Mouse (Mus musculus) heart, postnatal 0 days (tissue): ENCODE measurements around the gene Ddx4. TPM values are rescaled to one million over a fixed set of nuclear protein-coding genes. Genes with fewer than 3 reads are reported as not detected.

Experiments
- ATAC-seq: fragments of 200-750 bp; cut with Nextera tagmentation; 2 replicates; pipeline ENCODE4 v1.8.0; 2017; ENCODE audit warnings: low read depth, moderate number of reproducible peaks, moderate library complexity; ENCODE audit not compliant: insufficient read depth
- DNase-seq: peaks from one replicate; pipeline ENCODE4 v3.0.0-alpha.2; 2016; ENCODE audit warnings: low spot score
- H3K27ac ChIP-seq: fragments of 300-500 bp; sonication (generic); 2 replicates; pipeline ENCODE4 v1.5.1; 2014; ENCODE audit warnings: low read depth, mild to moderate bottlenecking
- H3K27me3 ChIP-seq: fragments of 300-500 bp; sonication (generic); 2 replicates; pipeline ENCODE4 v1.6.1; 2014; ENCODE audit warnings: low read length, mixed read lengths; ENCODE audit not compliant: control insufficient read depth, insufficient read depth
- H3K36me3 ChIP-seq: fragments of 300-500 bp; sonication (generic); replicated peaks from 2 replicates; pipeline ENCODE4 v1.6.1; 2014; ENCODE audit warnings: low read length, mixed read lengths; ENCODE audit not compliant: control insufficient read depth, insufficient read depth
- H3K4me1 ChIP-seq: fragments of 300-500 bp; sonication (generic); 2 replicates; pipeline ENCODE4 v1.6.1; 2014; ENCODE audit warnings: antibody characterized with exemption; ENCODE audit not compliant: control insufficient read depth, insufficient read depth
- H3K4me2 ChIP-seq: fragments of 300-500 bp; sonication (generic); 2 replicates; pipeline ENCODE4 v1.6.1; 2014; ENCODE audit warnings: low read depth, mild to moderate bottlenecking, low read length, moderate library complexity
- H3K4me3 ChIP-seq: fragments of 300-500 bp; sonication (generic); 2 replicates; pipeline ENCODE4 v1.5.1; 2014; ENCODE audit warnings: low read depth, low read length
- H3K9ac ChIP-seq: fragments of 300-500 bp; sonication (generic); replicated peaks from 2 replicates; pipeline ENCODE4 v1.6.1; 2014; ENCODE audit warnings: low read depth, low read length, mixed read lengths
- H3K9me3 ChIP-seq: fragments of 300-500 bp; sonication (generic); replicated peaks from 2 replicates; pipeline ENCODE4 v1.6.1; 2016; ENCODE audit warnings: low read length; ENCODE audit not compliant: control insufficient read depth
- CTCF ChIP-seq: IDR thresholded peaks from 2 replicates; pipeline ENCODE4 v1.5.1; 2016; ENCODE audit warnings: antibody characterized with exemption, control low read depth, low read depth
- EP300 ChIP-seq: IDR thresholded peaks from 2 replicates; pipeline ENCODE4 v1.6.1; 2016; ENCODE audit warnings: antibody characterized with exemption, low read depth
- WGBS: fragments of 180-500 bp; shearing (Covaris S2); extraction: QIAGEN DNeasy Blood & Tissue Kit; methylation state at CpG from one replicate; pipeline ENCODE4 v1.1.7; 2014; 5-methylcytosine and 5-hydroxymethylcytosine counted together
- polyA plus RNA-seq: library from polyadenylated mRNA; unstranded; fragments of >200 nt; fragmentation: Nextera tagmentation; extraction: Ambion mirVana; gene quantifications from 2 replicates; pipeline ENCODE4 v1.2.1, GENCODE M21; 2015
- total RNA-seq: library from RNA; depleted of rRNA; stranded (reverse); fragments of >200 nt; gene quantifications from 2 replicates; pipeline ENCODE4 v1.2.3, GENCODE M21; 2014; ENCODE audit warnings: low replicate concordance

Gene Ddx4
- total and polyA plus RNA-seq, 2 experiments from 2014 or later: 0.16 TPM; not detected in 1

DNA sequence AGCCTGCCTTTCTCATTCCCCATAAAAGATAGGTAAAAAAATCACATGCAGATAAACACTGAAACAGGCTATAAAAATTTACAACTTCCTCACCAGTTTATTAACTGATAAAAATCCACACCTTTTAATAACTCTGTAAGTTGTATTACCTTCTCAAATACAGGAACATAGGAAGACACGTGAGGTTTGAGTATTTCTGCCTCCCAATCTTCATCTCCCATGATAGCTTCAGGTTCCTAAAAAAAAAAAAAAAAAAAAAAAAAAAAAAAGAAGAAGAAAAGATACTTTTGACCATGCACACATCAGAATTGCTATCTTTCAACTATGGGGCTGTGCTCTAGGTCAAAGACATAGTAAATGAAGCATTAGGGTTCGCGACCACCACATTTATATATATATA, 1.1 kb downstream of the Ddx4 start:
- H3K27ac ChIP-seq: no peak overlapping the region
- DNase-seq (no peak), ATAC-seq (no peak)
- no peaks in the 10 kb centered on the region for H3K4me1 ChIP-seq
- WGBS: 89% methylated on average over 3 of the region's 3 CpGs
- H3K4me3 ChIP-seq: no peak overlapping the region
- H3K27me3 ChIP-seq: no peaks in the 10 kb centered on the region
- H3K4me2 ChIP-seq: no peak overlapping the region
- no peaks in the 10 kb centered on the region for H3K36me3 ChIP-seq
- H3K9ac ChIP-seq: no peak overlapping the region
- H3K9me3 ChIP-seq: 0 out of 2 replicates have a peak, but pooled peaks cover 8% of the 10 kb centered on the region
- TF ChIP-seq CTCF (no peak), EP300 (no peak)

DNA sequence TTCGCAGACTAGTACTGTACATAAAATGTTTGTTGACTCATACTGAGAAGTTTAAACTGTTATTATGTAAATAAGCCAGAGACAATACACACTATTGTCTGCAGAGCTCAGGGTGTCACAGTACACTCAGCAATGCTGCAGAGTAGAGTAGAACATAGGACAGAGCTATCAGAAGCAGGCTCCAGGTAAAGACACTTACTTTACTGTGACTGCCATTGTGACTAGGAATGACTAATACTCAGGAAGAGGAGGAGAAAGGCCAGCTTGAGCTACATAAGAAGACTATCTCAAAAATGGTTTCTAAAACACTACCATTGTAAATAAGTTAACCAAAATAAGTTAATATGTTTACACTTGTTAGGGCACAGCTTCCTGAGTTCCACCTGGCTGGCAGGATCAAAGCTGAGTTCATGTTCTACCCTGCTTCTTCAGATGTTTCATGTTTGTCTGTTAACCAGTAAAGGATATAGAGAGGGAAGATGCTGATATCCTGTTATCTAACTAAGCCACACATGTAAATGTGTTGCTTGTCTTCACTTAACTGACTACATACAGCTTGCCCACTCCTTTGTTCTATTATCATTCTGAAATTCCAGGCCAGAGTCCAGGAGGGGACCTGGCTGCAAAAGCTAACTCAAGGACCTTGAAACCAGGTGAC, 6.6 kb downstream of the Ddx4 start:
- no peak for ATAC-seq
- 91% methylated on average over 1 of the region's 1 CpGs for WGBS
- Histone ChIP-seq H3K36me3 (no peaks in the 10 kb centered on the region), H3K4me2 (no peak overlapping the region), H3K27me3 (no peaks in the 10 kb centered on the region), H3K4me3 (no peak overlapping the region), H3K9ac (no peak overlapping the region), H3K4me1 (no peaks in the 10 kb centered on the region), H3K27ac (no peak overlapping the region), H3K9me3 (no peaks in the 10 kb centered on the region)
- DNase-seq: no peak
- TF ChIP-seq CTCF: no peak
- TF ChIP-seq EP300: no peak

DNA sequence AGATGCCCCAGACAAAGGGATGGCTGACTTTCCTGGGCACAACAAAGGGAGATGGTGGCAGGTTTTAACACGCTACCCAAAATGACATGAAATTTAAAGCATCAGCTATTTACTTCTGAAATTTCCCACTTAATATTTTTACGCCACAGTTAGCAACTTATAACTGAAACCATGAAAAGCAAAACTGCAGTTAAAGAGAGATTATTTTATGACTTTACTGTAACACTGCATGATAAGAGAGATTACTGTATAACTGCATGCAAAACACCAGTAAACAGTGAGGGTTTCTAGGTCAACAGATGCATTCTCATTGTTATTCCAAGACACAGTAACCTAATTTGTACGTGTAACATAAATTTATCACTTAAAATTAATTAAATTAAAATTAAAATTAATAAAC, 7.3 kb downstream of the Ddx4 start:
- Histone ChIP-seq H3K9me3 (no peaks in the 10 kb centered on the region), H3K27me3 (no peaks in the 10 kb centered on the region), H3K36me3 (no peaks in the 10 kb centered on the region), H3K4me1 (no peaks in the 10 kb centered on the region), H3K27ac (no peak overlapping the region), H3K9ac (no peak overlapping the region), H3K4me2 (no peak overlapping the region), H3K4me3 (no peak overlapping the region)
- TF ChIP-seq CTCF (no peak), EP300 (no peak)
- ATAC-seq (no peak), DNase-seq (no peak)
- 84% methylated on average over 3 of the region's 3 CpGs for WGBS

DNA sequence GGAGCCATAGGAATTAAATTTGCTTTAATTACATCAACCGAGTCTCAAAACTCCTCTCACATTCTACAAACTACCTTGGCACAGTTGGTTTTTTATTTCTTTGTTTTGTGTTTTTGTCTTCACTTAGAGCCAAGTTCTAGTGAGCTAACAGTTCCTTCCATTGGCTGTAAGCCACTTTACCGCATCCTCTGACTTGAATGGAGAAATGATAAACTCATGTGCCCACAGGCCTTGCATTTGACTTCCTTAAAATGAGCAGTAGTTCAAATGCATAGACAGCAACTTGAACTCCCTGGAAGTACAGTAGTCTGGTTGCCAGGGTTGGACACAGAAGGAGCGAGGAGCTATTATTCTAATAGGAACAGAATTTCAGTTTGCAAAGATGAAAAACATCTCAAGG, 9.4 kb downstream of the Ddx4 start:
- ATAC-seq (no peak), DNase-seq (no peak)
- Histone ChIP-seq H3K4me3 (no peak overlapping the region), H3K4me2 (no peak overlapping the region), H3K27me3 (no peaks in the 10 kb centered on the region), H3K9ac (no peak overlapping the region), H3K36me3 (no peaks in the 10 kb centered on the region), H3K27ac (no peak overlapping the region), H3K4me1 (no peaks in the 10 kb centered on the region), H3K9me3 (no peaks in the 10 kb centered on the region)
- TF ChIP-seq EP300 (no peak), CTCF (no peak)
- WGBS: 86% methylated on average over 3 of the region's 3 CpGs

GRCm38 (mm10) chr13:112639111-112639510, 13.2 kb downstream of the Ddx4 start:
- ATAC-seq (no peak), DNase-seq (no peak)
- Histone ChIP-seq H3K27ac (no peak overlapping the region), H3K4me1 (no peaks in the 10 kb centered on the region), H3K36me3 (no peaks in the 10 kb centered on the region), H3K27me3 (no peaks in the 10 kb centered on the region), H3K4me2 (no peak overlapping the region), H3K9me3 (no peaks in the 10 kb centered on the region), H3K9ac (no peak overlapping the region), H3K4me3 (no peak overlapping the region)
- 53% methylated on average over 4 of the region's 4 CpGs for WGBS
- TF ChIP-seq CTCF (no peak), EP300 (no peak)

GRCm38 (mm10) chr13:112636498-112636897, 15.8 kb downstream of the Ddx4 start:
- no peak overlapping the region for H3K4me3 ChIP-seq
- TF ChIP-seq EP300 (no peak), CTCF (no peak)

More at GRCm38 (mm10) chr13:112636498-112636897, 15.8 kb downstream of the Ddx4 start:
- no peak for ATAC-seq
- Histone ChIP-seq H3K4me2 (no peak overlapping the region), H3K9ac (no peak overlapping the region), H3K4me1 (no peaks in the 10 kb centered on the region), H3K27ac (no peak overlapping the region), H3K36me3 (no peaks in the 10 kb centered on the region), H3K27me3 (no peaks in the 10 kb centered on the region), H3K9me3 (no peaks in the 10 kb centered on the region)
- WGBS: 35% methylated on average over 3 of the region's 3 CpGs
- DNase-seq: no peak
